Mouse (Mus musculus): Measurements from ENCODE around the gene Crym. TPM values are rescaled to one million over a fixed set of nuclear protein-coding genes. Genes with fewer than 3 reads are reported as not detected.

Gene Crym
- 1.2 and 1.9 TPM in 2 replicates for polyA plus RNA-seq (2014; fragmentation: Nextera tagmentation; extraction: Ambion mirVana)

GRCm38 (mm10) chr7:120201771-120202170, at the start of gene Crym:
Gene Crym, minus strand, starts transcription at chr7:120202111.
- no peak for ATAC-seq (replicated peaks; ENCODE audit: insufficient number of reproducible peaks, low FRiP score, low TSS enrichment)
- H3K4me3 ChIP-seq (ENCODE audit: low read depth, low read length) = peak within 1 kb of the TSS; percentile 22; the same call in 1 of the 2 replicates
- peaks cover 32% of the 10 kb centered on the region for H3K27me3 ChIP-seq (ENCODE audit: control insufficient read depth, insufficient read depth, low read length)
- peaks cover 3% of the 10 kb centered on the region; the same call in 1 of the 2 replicates for H3K4me1 ChIP-seq (ENCODE audit: control insufficient read depth, insufficient read depth, low read length)
- H3K9me3 ChIP-seq (replicated peaks; ENCODE audit: control insufficient read depth, low read length) = no peaks in the 10 kb centered on the region
- peak within 1 kb of the TSS; percentile 63 for H3K4me2 ChIP-seq
- H3K27ac ChIP-seq (ENCODE audit: low read depth, low read length) = no peak within 1 kb of the TSS
- WGBS (ENCODE audit: insufficient replicate concordance) = 4% methylated on average over 26 of the region's 26 CpGs
- no peaks in the 10 kb centered on the region for H3K36me3 ChIP-seq (ENCODE audit: control insufficient read depth, insufficient read depth, low read length)
- peak within 1 kb of the TSS; percentile 59; the same call in 1 of the 2 replicates for H3K9ac ChIP-seq (ENCODE audit: low read depth, low read length)

- no peak overlapping the region for H3K4me2 ChIP-seq
- no peak overlapping the region for H3K4me3 ChIP-seq (ENCODE audit: low read depth, low read length)
- H3K36me3 ChIP-seq (ENCODE audit: control insufficient read depth, insufficient read depth, low read length) = no peaks in the 10 kb centered on the region
- H3K27ac ChIP-seq (ENCODE audit: low read depth, low read length) = no peak overlapping the region
- H3K9me3 ChIP-seq (replicated peaks; ENCODE audit: control insufficient read depth, low read length) = no peaks in the 10 kb centered on the region
- H3K27me3 ChIP-seq (ENCODE audit: control insufficient read depth, insufficient read depth, low read length) = no peaks in the 10 kb centered on the region
- no peak overlapping the region for H3K9ac ChIP-seq (ENCODE audit: low read depth, low read length)
- H3K4me1 ChIP-seq (ENCODE audit: control insufficient read depth, insufficient read depth, low read length) = no peaks in the 10 kb centered on the region
- no peak for ATAC-seq (replicated peaks; ENCODE audit: insufficient number of reproducible peaks, low FRiP score, low TSS enrichment)
These were observed 39.2 kb upstream of the Crym start for GRCm38 (mm10) chr7:120241092-120241491.

GRCm38 (mm10) chr7:120228541-120228940, 26.6 kb upstream of the Crym start:
- no peak for ATAC-seq (replicated peaks; ENCODE audit: insufficient number of reproducible peaks, low FRiP score, low TSS enrichment)
- H3K27ac ChIP-seq (ENCODE audit: low read depth, low read length) = no peak overlapping the region
- H3K27me3 ChIP-seq (ENCODE audit: control insufficient read depth, insufficient read depth, low read length) = no peaks in the 10 kb centered on the region
- no peak overlapping the region for H3K9ac ChIP-seq (ENCODE audit: low read depth, low read length)
- H3K9me3 ChIP-seq (replicated peaks; ENCODE audit: control insufficient read depth, low read length) = no peaks in the 10 kb centered on the region
- no peaks in the 10 kb centered on the region for H3K4me1 ChIP-seq (ENCODE audit: control insufficient read depth, insufficient read depth, low read length)
- no peaks in the 10 kb centered on the region for H3K36me3 ChIP-seq (ENCODE audit: control insufficient read depth, insufficient read depth, low read length)
- no peak overlapping the region for H3K4me3 ChIP-seq (ENCODE audit: low read depth, low read length)
- no peak overlapping the region for H3K4me2 ChIP-seq

GRCm38 (mm10) chr7:120205989-120206388, 4.1 kb upstream of the Crym start:
- Histone ChIP-seq H3K4me2 (no peak overlapping the region), H3K27me3 (ENCODE audit: control insufficient read depth, insufficient read depth, low read length) (peaks cover 17% of the 10 kb centered on the region), H3K27ac (ENCODE audit: low read depth, low read length) (no peak overlapping the region), H3K4me3 (ENCODE audit: low read depth, low read length) (no peak overlapping the region), H3K9ac (ENCODE audit: low read depth, low read length) (no peak overlapping the region), H3K4me1 (ENCODE audit: control insufficient read depth, insufficient read depth, low read length) (peaks cover 3% of the 10 kb centered on the region; the same call in 1 of the 2 replicates), H3K36me3 (ENCODE audit: control insufficient read depth, insufficient read depth, low read length) (no peaks in the 10 kb centered on the region), H3K9me3 (replicated peaks; ENCODE audit: control insufficient read depth, low read length) (no peaks in the 10 kb centered on the region)
- no peak for ATAC-seq (replicated peaks; ENCODE audit: insufficient number of reproducible peaks, low FRiP score, low TSS enrichment)
- WGBS (ENCODE audit: insufficient replicate concordance) = 37% methylated on average over 9 of the region's 9 CpGs

- Histone ChIP-seq H3K4me1 (ENCODE audit: control insufficient read depth, insufficient read depth, low read length) (peaks cover 3% of the 10 kb centered on the region; the same call in 1 of the 2 replicates), H3K9me3 (replicated peaks; ENCODE audit: control insufficient read depth, low read length) (no peaks in the 10 kb centered on the region), H3K36me3 (ENCODE audit: control insufficient read depth, insufficient read depth, low read length) (no peaks in the 10 kb centered on the region), H3K27ac (ENCODE audit: low read depth, low read length) (no peak within 1 kb of the TSS), H3K27me3 (ENCODE audit: control insufficient read depth, insufficient read depth, low read length) (peaks cover 32% of the 10 kb centered on the region), H3K9ac (ENCODE audit: low read depth, low read length) (no peak within 1 kb of the TSS), H3K4me2 (no peak within 1 kb of the TSS), H3K4me3 (ENCODE audit: low read depth, low read length) (no peak within 1 kb of the TSS)
- WGBS (ENCODE audit: insufficient replicate concordance) = 4% methylated on average over 26 of the region's 26 CpGs
- ATAC-seq (replicated peaks; ENCODE audit: insufficient number of reproducible peaks, low FRiP score, low TSS enrichment) = peak; percentile 33
These were observed 1.9 kb upstream of the Crym start, which contains the start of gene Abca14 for GRCm38 (mm10) chr7:120203789-120204188. Gene Abca14, plus strand, starts transcription at chr7:120203961.

- no peaks in the 10 kb centered on the region for H3K36me3 ChIP-seq (ENCODE audit: control insufficient read depth, insufficient read depth, low read length)
- WGBS (ENCODE audit: insufficient replicate concordance) = 4% methylated on average over 14 of the region's 14 CpGs
These were observed 623 bp downstream of the Crym start for GRCm38 (mm10) chr7:120201231-120201744.

GRCm38 (mm10) chr7:120195207-120195606, 6.7 kb downstream of the Crym start:
- ATAC-seq (replicated peaks; ENCODE audit: insufficient number of reproducible peaks, low FRiP score, low TSS enrichment) = no peak
- H3K36me3 ChIP-seq (ENCODE audit: control insufficient read depth, insufficient read depth, low read length) = no peaks in the 10 kb centered on the region
- H3K9me3 ChIP-seq (replicated peaks; ENCODE audit: control insufficient read depth, low read length) = no peaks in the 10 kb centered on the region
- H3K9ac ChIP-seq (ENCODE audit: low read depth, low read length) = no peak overlapping the region
- H3K27ac ChIP-seq (ENCODE audit: low read depth, low read length) = no peak overlapping the region
- H3K27me3 ChIP-seq (ENCODE audit: control insufficient read depth, insufficient read depth, low read length) = peaks cover 7% of the 10 kb centered on the region; the same call in 1 of the 2 replicates
- H3K4me1 ChIP-seq (ENCODE audit: control insufficient read depth, insufficient read depth, low read length) = no peaks in the 10 kb centered on the region; the same call in 1 of the 2 replicates
- whole genome bisulfite sequencing (ENCODE audit: insufficient replicate concordance) = 75% methylated on average over 4 of the region's 4 CpGs
- no peak overlapping the region for H3K4me2 ChIP-seq
- no peak overlapping the region for H3K4me3 ChIP-seq (ENCODE audit: low read depth, low read length)

More at GRCm38 (mm10) chr7:120201231-120201744, 623 bp downstream of the Crym start:
- peak overlapping the region; percentile 22; the same call in 1 of the 2 replicates for H3K4me3 ChIP-seq (ENCODE audit: low read depth, low read length)
- peaks cover 32% of the 10 kb centered on the region for H3K27me3 ChIP-seq (ENCODE audit: control insufficient read depth, insufficient read depth, low read length)
- no peaks in the 10 kb centered on the region for H3K9me3 ChIP-seq (replicated peaks; ENCODE audit: control insufficient read depth, low read length)
- ATAC-seq (replicated peaks; ENCODE audit: insufficient number of reproducible peaks, low FRiP score, low TSS enrichment) = no peak
- no peak overlapping the region for H3K27ac ChIP-seq (ENCODE audit: low read depth, low read length)
- peak overlapping the region; percentile 59; the same call in 1 of the 2 replicates for H3K9ac ChIP-seq (ENCODE audit: low read depth, low read length)
- peaks cover 3% of the 10 kb centered on the region; the same call in 1 of the 2 replicates for H3K4me1 ChIP-seq (ENCODE audit: control insufficient read depth, insufficient read depth, low read length)
- H3K4me2 ChIP-seq = peak overlapping the region; percentile 63

GRCm38 (mm10) chr7:120192816-120193215, 9.1 kb downstream of the Crym start:
- WGBS (ENCODE audit: insufficient replicate concordance) = 79% methylated on average over 6 of the region's 6 CpGs

GRCm38 (mm10) chr7:120192207-120192606, 9.7 kb downstream of the Crym start:
- ATAC-seq (replicated peaks; ENCODE audit: insufficient number of reproducible peaks, low FRiP score, low TSS enrichment) = no peak
- WGBS (ENCODE audit: insufficient replicate concordance) = 57% methylated on average over 3 of the region's 3 CpGs
- Histone ChIP-seq H3K27me3 (ENCODE audit: control insufficient read depth, insufficient read depth, low read length) (no peaks in the 10 kb centered on the region), H3K4me2 (no peak overlapping the region), H3K9me3 (replicated peaks; ENCODE audit: control insufficient read depth, low read length) (no peaks in the 10 kb centered on the region), H3K9ac (ENCODE audit: low read depth, low read length) (no peak overlapping the region), H3K4me1 (ENCODE audit: control insufficient read depth, insufficient read depth, low read length) (no peaks in the 10 kb centered on the region; the same call in none of the 2 replicates), H3K4me3 (ENCODE audit: low read depth, low read length) (no peak overlapping the region), H3K27ac (ENCODE audit: low read depth, low read length) (no peak overlapping the region), H3K36me3 (ENCODE audit: control insufficient read depth, insufficient read depth, low read length) (no peaks in the 10 kb centered on the region)

More at GRCm38 (mm10) chr7:120192816-120193215, 9.1 kb downstream of the Crym start:
- H3K27me3 ChIP-seq (ENCODE audit: control insufficient read depth, insufficient read depth, low read length) = no peaks in the 10 kb centered on the region
- H3K4me3 ChIP-seq (ENCODE audit: low read depth, low read length) = no peak overlapping the region
- no peak overlapping the region for H3K9ac ChIP-seq (ENCODE audit: low read depth, low read length)
- H3K4me2 ChIP-seq = no peak overlapping the region
- H3K27ac ChIP-seq (ENCODE audit: low read depth, low read length) = no peak overlapping the region
- no peaks in the 10 kb centered on the region; the same call in none of the 2 replicates for H3K4me1 ChIP-seq (ENCODE audit: control insufficient read depth, insufficient read depth, low read length)
- no peaks in the 10 kb centered on the region for H3K36me3 ChIP-seq (ENCODE audit: control insufficient read depth, insufficient read depth, low read length)
- H3K9me3 ChIP-seq (replicated peaks; ENCODE audit: control insufficient read depth, low read length) = no peaks in the 10 kb centered on the region
- no peak for ATAC-seq (replicated peaks; ENCODE audit: insufficient number of reproducible peaks, low FRiP score, low TSS enrichment)

Measured in heart, embryonic 11.5 days (tissue).